Mouse (Mus musculus): ENCODE measurements around the gene 2310011J03Rik. TPM values are rescaled to one million over a fixed set of nuclear protein-coding genes. Genes with fewer than 3 reads are reported as not detected.

2310011J03Rik gene
- polyA plus RNA-seq, 1 experiment: 52.1 TPM

DNA sequence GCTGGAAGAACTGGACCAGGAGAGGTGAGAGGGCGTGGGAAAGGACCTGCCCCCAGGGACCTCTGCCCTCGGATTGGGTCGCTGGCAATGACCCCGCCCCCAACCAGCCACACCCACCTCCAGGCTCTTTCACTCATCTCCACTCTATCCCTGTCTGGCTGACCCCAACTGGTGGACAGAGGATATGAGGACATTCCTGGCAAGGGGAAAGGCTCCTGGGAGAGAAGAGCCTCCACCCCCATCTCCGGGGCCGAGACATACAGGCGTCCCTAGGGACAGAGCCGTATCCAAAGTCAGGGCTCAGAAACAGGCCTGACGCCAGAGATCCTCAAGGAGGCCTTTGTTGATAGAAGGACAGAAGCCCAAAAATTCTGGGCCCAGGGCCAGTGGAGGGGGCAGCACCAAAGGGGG lies 17.9 kb downstream of the 2310011J03Rik start:
- no peak for TF ChIP-seq POLR2A (IDR thresholded peaks at IDR 0.05; ENCODE audit: borderline replicate concordance, control insufficient read depth, low read depth, low read length)
- TF ChIP-seq CTCF (IDR thresholded peaks at IDR 0.05; ENCODE audit: control insufficient read depth, insufficient read depth, low read length): no peak
- Histone ChIP-seq H3K4me3 (replicated peaks; ENCODE audit: control insufficient read depth, low read depth, low read length) (no peak overlapping the region), H3K4me1 (ENCODE audit: control insufficient read depth, insufficient read depth, low read length) (no peaks in the 10 kb centered on the region), H3K27ac (ENCODE audit: control insufficient read depth, insufficient read depth, low read depth, low read length, poor library complexity) (no peak overlapping the region)
- WGBS: 62% methylated on average over 9 of the region's 9 CpGs

GRCm38 (mm10) chr10:80302082-80302355 lies 18.3 kb downstream of the 2310011J03Rik start:
- no peaks in the 10 kb centered on the region for H3K4me1 ChIP-seq (ENCODE audit: control insufficient read depth, insufficient read depth, low read length)
- TF ChIP-seq CTCF (IDR thresholded peaks at IDR 0.05; ENCODE audit: control insufficient read depth, insufficient read depth, low read length) (no peak), POLR2A (IDR thresholded peaks at IDR 0.05; ENCODE audit: borderline replicate concordance, control insufficient read depth, low read depth, low read length) (no peak)

GRCm38 (mm10) chr10:80301256-80302081 lies 18.9 kb downstream of the 2310011J03Rik start:
- no peak overlapping the region for H3K27ac ChIP-seq (ENCODE audit: control insufficient read depth, insufficient read depth, low read depth, low read length, poor library complexity)
- no peak overlapping the region for H3K4me3 ChIP-seq (replicated peaks; ENCODE audit: control insufficient read depth, low read depth, low read length)
- TF ChIP-seq POLR2A (IDR thresholded peaks at IDR 0.05; ENCODE audit: borderline replicate concordance, control insufficient read depth, low read depth, low read length) (no peak), CTCF (IDR thresholded peaks at IDR 0.05; ENCODE audit: control insufficient read depth, insufficient read depth, low read length) (no peak)
- no peaks in the 10 kb centered on the region for H3K4me1 ChIP-seq (ENCODE audit: control insufficient read depth, insufficient read depth, low read length)
- WGBS: 79% methylated on average over 10 of the region's 10 CpGs

More at GRCm38 (mm10) chr10:80302082-80302355, 18.3 kb downstream of the 2310011J03Rik start:
- H3K27ac ChIP-seq (ENCODE audit: control insufficient read depth, insufficient read depth, low read depth, low read length, poor library complexity): no peak overlapping the region
- WGBS: 79% methylated on average over 5 of the region's 5 CpGs
- H3K4me3 ChIP-seq (replicated peaks; ENCODE audit: control insufficient read depth, low read depth, low read length): no peak overlapping the region

GRCm38 (mm10) chr10:80300672-80301181 lies 19.6 kb downstream of the 2310011J03Rik start:
- 49% methylated on average over 11 of the region's 11 CpGs for WGBS
- no peak overlapping the region for H3K4me3 ChIP-seq (replicated peaks; ENCODE audit: control insufficient read depth, low read depth, low read length)
- peaks cover 2% of the 10 kb centered on the region; the same call in 1 of the 2 replicates for H3K4me1 ChIP-seq (ENCODE audit: control insufficient read depth, insufficient read depth, low read length)
- TF ChIP-seq CTCF (IDR thresholded peaks at IDR 0.05; ENCODE audit: control insufficient read depth, insufficient read depth, low read length) (no peak), POLR2A (IDR thresholded peaks at IDR 0.05; ENCODE audit: borderline replicate concordance, control insufficient read depth, low read depth, low read length) (no peak)
- no peak overlapping the region for H3K27ac ChIP-seq (ENCODE audit: control insufficient read depth, insufficient read depth, low read depth, low read length, poor library complexity)

- WGBS: 49% methylated on average over 10 of the region's 10 CpGs
- TF ChIP-seq POLR2A (IDR thresholded peaks at IDR 0.05; ENCODE audit: borderline replicate concordance, control insufficient read depth, low read depth, low read length) (no peak), CTCF (IDR thresholded peaks at IDR 0.05; ENCODE audit: control insufficient read depth, insufficient read depth, low read length) (no peak)
- no peak overlapping the region for H3K4me3 ChIP-seq (replicated peaks; ENCODE audit: control insufficient read depth, low read depth, low read length)
- peaks cover 2% of the 10 kb centered on the region; the same call in 1 of the 2 replicates for H3K4me1 ChIP-seq (ENCODE audit: control insufficient read depth, insufficient read depth, low read length)
- H3K27ac ChIP-seq (ENCODE audit: control insufficient read depth, insufficient read depth, low read depth, low read length, poor library complexity): no peak overlapping the region
Observed at GRCm38 (mm10) chr10:80299824-80300223, 20.5 kb downstream of the 2310011J03Rik start.

DNA sequence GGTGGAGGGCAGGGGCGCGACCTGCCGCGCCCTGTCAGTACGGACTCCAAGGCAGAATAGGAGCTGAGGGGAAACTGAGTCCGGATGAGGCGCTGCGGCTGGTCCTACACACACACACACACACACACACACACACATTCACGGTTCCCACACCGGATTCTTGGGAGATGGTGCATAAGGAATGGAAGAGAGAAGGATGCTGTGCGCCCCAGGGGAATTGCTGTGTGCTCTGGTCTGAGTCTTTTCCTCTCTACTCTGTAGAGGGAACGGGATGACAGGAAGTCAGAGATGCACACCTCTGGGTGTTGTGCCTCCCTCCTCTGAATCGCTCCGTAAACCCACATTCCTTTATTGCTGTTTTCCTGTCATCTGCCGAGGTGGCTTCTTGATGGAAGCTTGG lies 21.0 kb downstream of the 2310011J03Rik start:
- Histone ChIP-seq H3K4me3 (replicated peaks; ENCODE audit: control insufficient read depth, low read depth, low read length) (no peak overlapping the region), H3K27ac (ENCODE audit: control insufficient read depth, insufficient read depth, low read depth, low read length, poor library complexity) (no peak overlapping the region), H3K4me1 (ENCODE audit: control insufficient read depth, insufficient read depth, low read length) (peaks cover 2% of the 10 kb centered on the region; the same call in 1 of the 2 replicates)
- 17% methylated on average over 15 of the region's 15 CpGs for WGBS
- TF ChIP-seq CTCF (IDR thresholded peaks at IDR 0.05; ENCODE audit: control insufficient read depth, insufficient read depth, low read length): no peak
- no peak for TF ChIP-seq POLR2A (IDR thresholded peaks at IDR 0.05; ENCODE audit: borderline replicate concordance, control insufficient read depth, low read depth, low read length)

DNA sequence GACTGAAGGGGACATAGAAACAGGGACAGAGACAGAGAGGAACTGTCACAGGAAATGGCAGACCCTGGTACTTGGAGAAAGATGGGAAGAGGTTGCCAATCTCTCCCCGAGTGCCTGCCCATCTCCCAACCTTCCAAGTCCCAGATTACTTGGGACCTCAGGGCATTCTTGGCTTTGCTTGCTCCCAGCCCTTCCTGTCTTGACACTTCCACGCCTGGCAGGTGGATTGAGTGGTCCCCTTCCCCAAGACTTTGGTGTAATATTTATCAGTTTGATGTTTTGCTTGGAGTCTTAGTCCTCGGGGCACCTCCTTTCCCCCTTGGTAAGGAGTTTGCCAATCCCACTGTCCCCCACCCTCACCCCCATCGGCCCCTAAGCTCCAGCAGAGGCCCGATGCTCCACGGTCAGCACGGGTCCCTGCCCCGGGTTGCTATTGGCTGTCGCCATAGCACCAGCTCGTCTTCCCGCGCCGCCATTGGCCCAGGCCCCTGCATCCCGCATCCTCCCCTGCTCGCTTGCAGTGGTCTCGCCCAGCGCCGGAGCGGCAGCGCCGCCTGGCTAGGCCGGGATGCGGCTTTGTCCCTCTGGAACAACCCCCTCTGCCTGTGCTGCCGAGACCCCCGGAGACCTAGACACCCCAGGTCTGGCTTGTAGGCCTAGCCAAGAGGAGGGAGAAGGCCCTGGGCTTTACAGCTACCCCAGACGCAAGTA lies 21.6 kb downstream of the 2310011J03Rik start:
- 10% methylated on average over 26 of the region's 26 CpGs for WGBS
- peaks cover 2% of the 10 kb centered on the region; the same call in 1 of the 2 replicates for H3K4me1 ChIP-seq (ENCODE audit: control insufficient read depth, insufficient read depth, low read length)
- TF ChIP-seq POLR2A (IDR thresholded peaks at IDR 0.05; ENCODE audit: borderline replicate concordance, control insufficient read depth, low read depth, low read length): no peak; the same call in 1 of the 2 replicates
- TF ChIP-seq CTCF (IDR thresholded peaks at IDR 0.05; ENCODE audit: control insufficient read depth, insufficient read depth, low read length): no peak
- no peak overlapping the region for H3K4me3 ChIP-seq (replicated peaks; ENCODE audit: control insufficient read depth, low read depth, low read length)
- no peak overlapping the region for H3K27ac ChIP-seq (ENCODE audit: control insufficient read depth, insufficient read depth, low read depth, low read length, poor library complexity)

GRCm38 (mm10) chr10:80297526-80298133 lies 22.7 kb downstream of the 2310011J03Rik start:
- WGBS: 65% methylated on average over 8 of the region's 8 CpGs
- H3K4me1 ChIP-seq (ENCODE audit: control insufficient read depth, insufficient read depth, low read length): peaks cover 3% of the 10 kb centered on the region; the same call in 1 of the 2 replicates
- H3K4me3 ChIP-seq (replicated peaks; ENCODE audit: control insufficient read depth, low read depth, low read length): no peak overlapping the region
- no peak overlapping the region for H3K27ac ChIP-seq (ENCODE audit: control insufficient read depth, insufficient read depth, low read depth, low read length, poor library complexity)
- TF ChIP-seq CTCF (IDR thresholded peaks at IDR 0.05; ENCODE audit: control insufficient read depth, insufficient read depth, low read length): no peak
- TF ChIP-seq POLR2A (IDR thresholded peaks at IDR 0.05; ENCODE audit: borderline replicate concordance, control insufficient read depth, low read depth, low read length): no peak

Measured in bone marrow, adult 2 months (tissue).